Mouse (Mus musculus): ENCODE measurements around the gene Fibcd1.

Gene Fibcd1

DNA sequence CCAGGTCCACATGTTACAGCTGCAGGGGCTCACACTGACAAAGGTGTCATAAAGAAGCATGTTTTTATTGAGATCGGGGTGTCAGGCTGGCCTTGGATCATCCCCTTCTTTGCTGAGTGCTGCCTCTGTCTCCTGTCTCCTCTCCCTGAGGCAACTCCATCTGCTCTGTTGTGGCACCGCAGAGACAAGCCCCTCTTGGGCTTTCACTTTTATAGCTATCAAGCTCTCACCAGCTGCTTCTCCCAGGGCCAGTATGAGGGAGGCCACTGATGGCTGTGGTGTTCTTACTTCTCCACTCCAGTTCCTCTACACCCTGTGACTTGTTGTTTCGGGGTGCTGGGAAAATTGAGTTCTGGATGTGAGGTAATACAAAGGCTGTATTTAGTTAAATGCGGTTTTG lies 76.7 kb downstream of the Fibcd1 start:
- DNase-seq (ENCODE audit: low read depth) = peak; percentile 26

DNA sequence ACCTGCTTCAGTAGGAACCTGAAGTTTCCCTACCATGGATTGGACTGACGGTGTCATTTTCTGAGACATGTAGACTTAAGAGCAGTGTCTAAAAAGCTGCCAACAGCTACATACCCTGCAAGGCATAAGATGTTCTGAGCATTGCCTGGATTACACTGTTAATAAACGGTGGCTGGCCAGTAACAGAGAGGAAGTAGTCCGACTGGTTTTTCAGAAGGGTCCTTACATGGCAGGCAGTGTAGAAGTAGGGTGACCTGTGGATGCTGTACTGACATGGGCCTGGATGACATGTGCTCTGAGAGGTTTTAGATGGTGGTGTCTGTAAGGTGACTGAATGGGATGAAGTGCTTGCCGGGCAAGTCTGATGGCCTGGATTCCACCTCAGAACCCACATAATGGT lies 78.0 kb downstream of the Fibcd1 start:
- no peak for DNase-seq (ENCODE audit: low read depth)

DNA sequence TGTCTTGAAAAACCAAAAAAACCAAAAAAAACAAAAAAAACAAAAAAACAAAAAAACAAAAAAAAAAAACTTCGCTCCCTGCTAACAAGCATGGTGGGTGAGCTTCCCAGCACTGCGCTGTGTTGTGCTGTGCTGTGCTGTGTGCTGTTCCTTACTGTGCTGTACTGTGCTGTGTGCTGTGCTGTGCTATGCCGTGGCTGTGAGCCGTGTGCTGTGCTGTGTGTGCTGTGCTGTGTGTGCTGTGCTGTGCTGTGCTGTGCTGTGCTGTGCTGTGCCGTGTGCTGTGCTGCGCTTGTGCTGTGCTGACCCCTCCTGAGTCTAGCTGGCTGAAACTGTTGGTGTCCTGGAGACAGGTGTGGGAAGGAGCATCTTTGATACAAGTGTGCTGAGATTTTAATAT lies 78.7 kb downstream of the Fibcd1 start:
- DNase-seq (ENCODE audit: low read depth) = no peak

Data from 416B (cell line).